Mouse (Mus musculus) bone marrow macrophage, adult 2 months (primary cell): ENCODE results near the gene Syt12. TPM values are rescaled to one million over a fixed set of nuclear protein-coding genes. Genes with fewer than 3 reads are reported as not detected.

Source experiments
- H3K27ac ChIP-seq: 2 replicates; pipeline ENCODE4 v1.5.1; 2012; ENCODE audit warnings: low read depth, low read length; ENCODE audit not compliant: insufficient read depth
- H3K4me1 ChIP-seq: 2 replicates; pipeline ENCODE4 v1.6.1; 2012; ENCODE audit warnings: low read length; ENCODE audit not compliant: control insufficient read depth, insufficient read depth
- H3K4me3 ChIP-seq: 2 replicates; pipeline ENCODE4 v1.5.1; 2012; ENCODE audit warnings: mild to moderate bottlenecking, low read length, moderate library complexity; ENCODE audit not compliant: insufficient read depth
- CTCF ChIP-seq: IDR thresholded peaks from 2 replicates; pipeline ENCODE4 v1.5.1; 2012; ENCODE audit warnings: low read depth, mild to moderate bottlenecking, low read length, moderate library complexity
- POLR2A ChIP-seq: IDR thresholded peaks from 2 replicates; pipeline ENCODE4 v1.6.1; 2012; ENCODE audit warnings: mild to moderate bottlenecking, low read depth, low read length, borderline replicate concordance
- polyA plus RNA-seq: library from polyadenylated mRNA; stranded (reverse); fragments of >200 nt; gene quantifications from 2 replicates; pipeline ENCODE4 v1.2.4, GENCODE M21; 2012; ENCODE audit not compliant: missing spikeins, insufficient read depth, insufficient read length

Gene Syt12
- polyA plus RNA-seq, 1 experiment = not detected

GRCm38 (mm10) chr19:4491080-4491695 is 13.9 kb upstream of the Syt12 start:
- Histone ChIP-seq H3K4me1 (no peaks in the 10 kb centered on the region; the same call in 1 of the 2 replicates), H3K4me3 (no peak overlapping the region), H3K27ac (no peak overlapping the region)
- TF ChIP-seq POLR2A (no peak), CTCF (no peak)

- H3K4me3 ChIP-seq = no peak overlapping the region
- H3K4me1 ChIP-seq = no peaks in the 10 kb centered on the region
- H3K27ac ChIP-seq = no peak overlapping the region
- TF ChIP-seq CTCF (no peak), POLR2A (no peak)
Observed at GRCm38 (mm10) chr19:4487877-4488276, 10.6 kb upstream of the Syt12 start.

- H3K27ac ChIP-seq = no peak overlapping the region
- no peaks in the 10 kb centered on the region for H3K4me1 ChIP-seq
Observed at GRCm38 (mm10) chr19:4485006-4485405, 7.8 kb upstream of the Syt12 start.

GRCm38 (mm10) chr19:4482111-4482859 is 5.0 kb upstream of the Syt12 start:
- Histone ChIP-seq H3K27ac (no peak overlapping the region), H3K4me1 (no peaks in the 10 kb centered on the region), H3K4me3 (no peak overlapping the region)
- TF ChIP-seq CTCF (no peak), POLR2A (no peak)

More at GRCm38 (mm10) chr19:4485006-4485405, 7.8 kb upstream of the Syt12 start:
- H3K4me3 ChIP-seq = no peak overlapping the region
- TF ChIP-seq CTCF (no peak), POLR2A (no peak)

GRCm38 (mm10) chr19:4481326-4481725 is 4.1 kb upstream of the Syt12 start:
- no peak for TF ChIP-seq POLR2A
- no peak for TF ChIP-seq CTCF
- Histone ChIP-seq H3K4me3 (no peak overlapping the region), H3K27ac (no peak overlapping the region), H3K4me1 (no peaks in the 10 kb centered on the region)

- H3K4me3 ChIP-seq = no peak overlapping the region
- no peak for TF ChIP-seq POLR2A
- no peak overlapping the region for H3K27ac ChIP-seq
- no peaks in the 10 kb centered on the region for H3K4me1 ChIP-seq
Observed at GRCm38 (mm10) chr19:4480041-4480440, 2.8 kb upstream of the Syt12 start.

GRCm38 (mm10) chr19:4478190-4478516 is 906 bp upstream of the Syt12 start:
- Histone ChIP-seq H3K4me1 (no peaks in the 10 kb centered on the region), H3K4me3 (no peak overlapping the region), H3K27ac (no peak overlapping the region)
- TF ChIP-seq CTCF (no peak), POLR2A (no peak)

GRCm38 (mm10) chr19:4476601-4477257 is 518 bp downstream of the Syt12 start:
- Histone ChIP-seq H3K27ac (no peak overlapping the region), H3K4me3 (peak overlapping the region; percentile 50), H3K4me1 (no peaks in the 10 kb centered on the region)
- TF ChIP-seq POLR2A (no peak), CTCF (no peak)

GRCm38 (mm10) chr19:4475224-4475925 is 1.9 kb downstream of the Syt12 start:
- H3K4me1 ChIP-seq = no peaks in the 10 kb centered on the region
- H3K27ac ChIP-seq = no peak overlapping the region
- no peak overlapping the region for H3K4me3 ChIP-seq
- TF ChIP-seq CTCF = no peak
- no peak for TF ChIP-seq POLR2A

GRCm38 (mm10) chr19:4474739-4475138 is 2.5 kb downstream of the Syt12 start:
- no peak for TF ChIP-seq CTCF
- no peak for TF ChIP-seq POLR2A
- Histone ChIP-seq H3K4me3 (no peak overlapping the region), H3K27ac (no peak overlapping the region)

More at GRCm38 (mm10) chr19:4474739-4475138, 2.5 kb downstream of the Syt12 start:
- H3K4me1 ChIP-seq = no peaks in the 10 kb centered on the region
